In genomic region chr7:109165931-109166585, GRCm38 (mm10) we compare ENCODE assay signal across 15 mouse cellular contexts. TPM values are rescaled to one million over a fixed set of nuclear protein-coding genes. Genes with fewer than 3 reads are reported as not detected.
A peak's percentile ranks its signal among the peaks of the same experiment; 100 is the strongest.
DNase-seq lines count a peak whose midpoint lies in the region; ATAC-seq lines count a peak whose summit lies in the region.
"Had no signal": no experiment of that assay in that cellular context is flagged by ENCODE, and none has a peak within 500 bp of the region (broad histone marks: within the 10 kb centered on the region; RNA-seq: fewer than 3 reads in every experiment).

No protein-coding gene starts in this region.

- no peak overlapping the region for H3K4me3 ChIP-seq in kidney, embryonic 14.5 days (ENCODE audit: low read length)
- H3K4me3 ChIP-seq in kidney, embryonic 15.5 days (replicated peaks) = no peak overlapping the region
- H3K4me3 ChIP-seq in forebrain, embryonic 10.5 days = peak overlapping the region; percentile 24; the same call in 1 of the 2 replicates
- H3K4me3 ChIP-seq in hindbrain, embryonic 15.5 days = 0 out of 2 replicates have a peak overlapping the region, but pooled peaks have one; percentile 4
- H3K4me3 ChIP-seq in neural tube, embryonic 14.5 days (ENCODE audit: low read depth, low read length) = no peak overlapping the region
- H3K4me3 ChIP-seq: gastrocnemius, adult 2 months; lung, embryonic 15.5 days; megakaryocyte, embryonic 14.5 days had no signal

- H3K27ac ChIP-seq in kidney, embryonic 14.5 days (ENCODE audit: low read depth, low read length) = no peak overlapping the region
- H3K27ac ChIP-seq in kidney, embryonic 15.5 days = no peak overlapping the region
- H3K27ac ChIP-seq in forebrain, embryonic 10.5 days = peak overlapping the region; percentile 56; the same call in 1 of the 2 replicates
- H3K27ac ChIP-seq in hindbrain, embryonic 15.5 days (replicated peaks) = no peak overlapping the region
- no peak overlapping the region for H3K27ac ChIP-seq in neural tube, embryonic 14.5 days (ENCODE audit: low read depth, low read length)
- H3K27ac ChIP-seq: gastrocnemius, adult 2 months; kidney, postnatal 0 days; lung, embryonic 15.5 days had no signal

- no peak overlapping the region for H3K9ac ChIP-seq in kidney, embryonic 14.5 days (ENCODE audit: low read depth, low read length)
- H3K9ac ChIP-seq in kidney, embryonic 15.5 days = no peak overlapping the region
- H3K9ac ChIP-seq in hindbrain, embryonic 15.5 days = no peak overlapping the region
- no peak overlapping the region for H3K9ac ChIP-seq in neural tube, embryonic 14.5 days (replicated peaks; ENCODE audit: low read depth, low read length)
- H3K9ac ChIP-seq: lung, embryonic 15.5 days had no signal

- ATAC-seq in kidney, embryonic 14.5 days (ENCODE audit: low FRiP score, low TSS enrichment) = 0 out of 2 replicates have a peak, but pooled peaks have one; percentile 8
- no peak for ATAC-seq in kidney, embryonic 15.5 days (replicated peaks; ENCODE audit: low FRiP score)
- peak; percentile 45; the same call in 1 of the 2 replicates for ATAC-seq in hindbrain, embryonic 15.5 days (ENCODE audit: low FRiP score, low read depth)
- ATAC-seq in neural tube, embryonic 14.5 days (ENCODE audit: low read depth) = peak; percentile 46

- WGBS in kidney, embryonic 14.5 days = 66% methylated on average over 17 of the region's 17 CpGs
- WGBS in kidney, embryonic 15.5 days = 60% methylated on average over 17 of the region's 17 CpGs
- WGBS in forebrain, embryonic 10.5 days = 48% methylated on average over 17 of the region's 17 CpGs
- 48% methylated on average over 17 of the region's 17 CpGs for WGBS in hindbrain, embryonic 15.5 days
- WGBS in neural tube, embryonic 14.5 days = 37% methylated on average over 17 of the region's 17 CpGs

- H3K4me1 ChIP-seq in kidney, embryonic 14.5 days (ENCODE audit: control insufficient read depth, insufficient read depth, low read length) = no peaks in the 10 kb centered on the region
- peaks cover 19% of the 10 kb centered on the region for H3K4me1 ChIP-seq in kidney, embryonic 15.5 days
- H3K4me1 ChIP-seq in forebrain, embryonic 10.5 days = peaks cover 58% of the 10 kb centered on the region
- H3K4me1 ChIP-seq in hindbrain, embryonic 15.5 days (replicated peaks) = peaks cover 37% of the 10 kb centered on the region
- 0 out of 2 replicates have a peak, but pooled peaks cover 6% of the 10 kb centered on the region for H3K4me1 ChIP-seq in neural tube, embryonic 14.5 days (ENCODE audit: control insufficient read depth, insufficient read depth, low read length)

- no peak for DNase-seq in forebrain, embryonic 10.5 days (ENCODE audit: extremely low spot score, low spot score)
- DNase-seq in spleen, adult 18-20 months = no peak
- no peak for DNase-seq in heart, adult 18-20 months
- DNase-seq in right cerebral cortex, adult 2 months (ENCODE audit: low spot score in 2 of 2) = no peak
- DNase-seq: gastrocnemius, adult 2 months had no signal

- no peaks in the 10 kb centered on the region for H3K36me3 ChIP-seq in kidney, embryonic 14.5 days (ENCODE audit: control insufficient read depth, insufficient read depth, low read length)
- H3K36me3 ChIP-seq in kidney, embryonic 15.5 days = no peaks in the 10 kb centered on the region
- H3K36me3 ChIP-seq in forebrain, embryonic 10.5 days (replicated peaks) = peaks cover 15% of the 10 kb centered on the region
- H3K36me3 ChIP-seq in hindbrain, embryonic 15.5 days = no peaks in the 10 kb centered on the region
- H3K36me3 ChIP-seq in neural tube, embryonic 14.5 days (ENCODE audit: control insufficient read depth, insufficient read depth, low read length) = no peaks in the 10 kb centered on the region
- H3K36me3 ChIP-seq: lung, embryonic 15.5 days had no signal

- no peak overlapping the region for H3K4me2 ChIP-seq in kidney, embryonic 14.5 days (replicated peaks; ENCODE audit: low read depth, low read length)
- H3K4me2 ChIP-seq in kidney, embryonic 15.5 days = no peak overlapping the region
- H3K4me2 ChIP-seq in hindbrain, embryonic 15.5 days = peak overlapping the region; percentile 95
- peak overlapping the region; percentile 21; the same call in 1 of the 2 replicates for H3K4me2 ChIP-seq in neural tube, embryonic 14.5 days (ENCODE audit: low read depth, low read length)
- H3K4me2 ChIP-seq: heart, embryonic 11.5 days; lung, embryonic 15.5 days had no signal

- H3K27me3 ChIP-seq in kidney, embryonic 14.5 days (ENCODE audit: control insufficient read depth, insufficient read depth, low read length) = peaks cover 19% of the 10 kb centered on the region; the same call in 1 of the 2 replicates
- peaks cover 42% of the 10 kb centered on the region for H3K27me3 ChIP-seq in kidney, embryonic 15.5 days
- H3K27me3 ChIP-seq in forebrain, embryonic 10.5 days (ENCODE audit: poor library complexity, severe bottlenecking) = peaks cover 97% of the 10 kb centered on the region
- H3K27me3 ChIP-seq in hindbrain, embryonic 15.5 days = peaks cover 6% of the 10 kb centered on the region
- H3K27me3 ChIP-seq in neural tube, embryonic 14.5 days (ENCODE audit: control insufficient read depth, insufficient read depth, low read length) = peaks cover 6% of the 10 kb centered on the region; the same call in 1 of the 2 replicates

- H3K9me3 ChIP-seq in kidney, embryonic 14.5 days (ENCODE audit: control insufficient read depth, low read length) = no peaks in the 10 kb centered on the region
- H3K9me3 ChIP-seq in kidney, embryonic 15.5 days (replicated peaks) = no peaks in the 10 kb centered on the region
- H3K9me3 ChIP-seq in forebrain, embryonic 10.5 days = peaks cover 9% of the 10 kb centered on the region
- no peaks in the 10 kb centered on the region for H3K9me3 ChIP-seq in hindbrain, embryonic 15.5 days
- no peaks in the 10 kb centered on the region for H3K9me3 ChIP-seq in neural tube, embryonic 14.5 days (ENCODE audit: control insufficient read depth, low read length)
- H3K9me3 ChIP-seq: lung, embryonic 15.5 days had no signal

RNA-seq across cellular contexts. Expression of gene Lmo1, which starts 8.9 kb away (rescaled TPM):
- 7.2 and 7.9 TPM in 2 replicates for polyA plus RNA-seq in kidney, embryonic 14.5 days (2014; fragmentation: Nextera tagmentation; extraction: Ambion mirVana)
- 8.9 and 9.0 TPM in 2 replicates for polyA plus RNA-seq in kidney, embryonic 15.5 days (2015; fragmentation: Nextera tagmentation; extraction: Ambion mirVana)
- 21.9 and 29.6 TPM in 2 replicates for polyA plus RNA-seq in forebrain, embryonic 10.5 days (2016; fragmentation: Nextera tagmentation; extraction: Ambion mirVana)
- 59.5 and 78.0 TPM in 2 replicates for polyA plus RNA-seq in hindbrain, embryonic 15.5 days (2015; fragmentation: Nextera tagmentation; extraction: Ambion mirVana)
- 26.2 and 33.9 TPM in 2 replicates for polyA plus RNA-seq in neural tube, embryonic 14.5 days (2014; fragmentation: Nextera tagmentation; extraction: Ambion mirVana)
- 1 to 10 TPM; 2.6 to 3.5 TPM for total RNA-seq in heart, adult 18-20 months (2021)
- total RNA-seq: liver, adult 2 months; MEL had no signal
- polyA plus RNA-seq: liver, adult 2 months had no signal

Comparison
In these comparisons a context has a peak if more than half of its experiments do, and no peak if none do; other contexts are left out.
1. H3K4me2 ChIP-seq: peak in hindbrain, embryonic 15.5 days (single experiment) and neural tube, embryonic 14.5 days (single experiment); none in kidney, embryonic 14.5 days (single experiment) and kidney, embryonic 15.5 days (single experiment).
2. H3K4me3 ChIP-seq: peak in forebrain, embryonic 10.5 days (single experiment) and hindbrain, embryonic 15.5 days (single experiment); none in kidney, embryonic 14.5 days (single experiment), kidney, embryonic 15.5 days (single experiment) and neural tube, embryonic 14.5 days (single experiment).